Mouse (Mus musculus) heart, adult 2 months (tissue): Measurements from ENCODE around the gene Fyn.
A peak's percentile ranks its signal among the peaks of the same experiment; 100 is the strongest.

Experiments used
- CTCF ChIP-seq: fragments of 200-600 bp; IDR thresholded peaks from 2 replicates; pipeline ENCODE4 v1.8.1; 2022; ENCODE audit warnings: antibody characterized with exemption, mild to moderate bottlenecking, moderate library complexity
- EP300 ChIP-seq: fragments of 200-500 bp; IDR thresholded peaks from 2 replicates; pipeline ENCODE4 v1.6.1; 2011; ENCODE audit warnings: low read depth, low read length, control low read depth; ENCODE audit not compliant: insufficient read depth
- POLR2A ChIP-seq: fragments of 200-500 bp; IDR thresholded peaks from 2 replicates; pipeline ENCODE4 v1.6.1; 2011; ENCODE audit warnings: mild to moderate bottlenecking, low read depth, low read length, control low read depth; ENCODE audit not compliant: insufficient read depth

DNA sequence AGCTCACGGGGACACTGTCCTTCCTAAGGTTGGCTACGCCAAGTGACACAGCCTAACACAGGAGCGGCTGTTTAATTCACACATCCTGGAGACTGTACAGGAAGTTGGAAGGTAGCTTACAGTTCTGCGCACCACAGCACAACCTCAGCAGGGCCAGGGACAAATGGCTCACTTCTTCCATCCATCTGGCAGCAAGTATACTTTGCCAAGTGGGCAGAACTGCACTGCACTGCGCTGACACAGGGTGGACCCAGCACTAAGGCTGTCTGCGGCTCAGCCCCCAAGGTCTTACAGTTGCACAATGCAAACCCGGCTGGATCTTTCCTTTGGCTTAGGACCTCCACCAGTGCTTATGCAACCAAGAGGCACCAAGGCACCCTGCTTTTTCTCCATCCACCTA, 138.2 kb downstream of the Fyn start:
- TF ChIP-seq POLR2A (no peak), EP300 (peak; percentile 42; the same call in 1 of the 2 replicates), CTCF (peak; percentile 18)
